ENCODE assay signal across 9 mouse cellular contexts in genomic region chr4:41164974-41165373, GRCm38 (mm10). TPM values are rescaled to one million over a fixed set of nuclear protein-coding genes. Genes with fewer than 3 reads are reported as not detected.
A peak's percentile ranks its signal among the peaks of the same experiment; 100 is the strongest.
DNase-seq lines count a peak whose midpoint lies in the region; ATAC-seq and TF ChIP-seq lines count a peak whose summit lies in the region.
"Had no signal": no experiment of that assay in that cellular context is flagged by ENCODE, and none has a peak within 500 bp of the region (broad histone marks: within the 10 kb centered on the region; RNA-seq: fewer than 3 reads in every experiment).

No protein-coding gene starts in this region.

- WGBS in stomach, embryonic 14.5 days: 40% methylated on average over 2 of the region's 2 CpGs
- WGBS in stomach, postnatal 0 days: 26% methylated on average over 2 of the region's 2 CpGs
- 33% methylated on average over 2 of the region's 2 CpGs for WGBS in limb, embryonic 13.5 days

- no peak for DNase-seq in stomach, postnatal 0 days (ENCODE audit: low spot score)
- peak; percentile 49 to 52 for DNase-seq in cerebellum, postnatal 36 days
- DNase-seq in layer of hippocampus, adult 11-12 months (ENCODE audit: low spot score): no peak
- no peak for DNase-seq in left cerebral cortex, postnatal 36 days (ENCODE audit: low spot score in 2 of 2)
- DNase-seq in frontal cortex, postnatal 14 days (ENCODE audit: low spot score in 2 of 2): no peak

- no peak for TF ChIP-seq CTCF in stomach, postnatal 0 days (IDR thresholded peaks at IDR 0.05; ENCODE audit: low read depth)

- ATAC-seq in stomach, embryonic 14.5 days (ENCODE audit: insufficient number of reproducible peaks, insufficient read depth, low FRiP score, low read depth): no peak
- no peak for ATAC-seq in stomach, postnatal 0 days (ENCODE audit: low FRiP score, low TSS enrichment)
- ATAC-seq in limb, embryonic 13.5 days (ENCODE audit: low FRiP score, low read depth): no peak

- 0 out of 2 replicates have a peak, but pooled peaks cover 6% of the 10 kb centered on the region for H3K4me1 ChIP-seq in stomach, embryonic 14.5 days (ENCODE audit: control insufficient read depth, insufficient read depth, low read length)
- H3K4me1 ChIP-seq in stomach, postnatal 0 days (replicated peaks; ENCODE audit: control insufficient read depth, insufficient read depth): no peaks in the 10 kb centered on the region
- no peaks in the 10 kb centered on the region for H3K4me1 ChIP-seq in limb, embryonic 13.5 days

- H3K27me3 ChIP-seq in stomach, embryonic 14.5 days (ENCODE audit: control insufficient read depth, insufficient read depth, low read length): no peaks in the 10 kb centered on the region
- no peaks in the 10 kb centered on the region for H3K27me3 ChIP-seq in stomach, postnatal 0 days (ENCODE audit: control insufficient read depth, insufficient read depth, low read length)
- H3K27me3 ChIP-seq in limb, embryonic 13.5 days: no peaks in the 10 kb centered on the region
- H3K27me3 ChIP-seq: lung, embryonic 15.5 days had no signal

- 0 out of 2 replicates have a peak overlapping the region, but pooled peaks have one; percentile 27 for H3K27ac ChIP-seq in stomach, embryonic 14.5 days (ENCODE audit: low read length)
- H3K27ac ChIP-seq in stomach, postnatal 0 days (replicated peaks): no peak overlapping the region; the same call in 1 of the 2 replicates
- H3K27ac ChIP-seq in limb, embryonic 13.5 days: peak overlapping the region; percentile 15; the same call in 1 of the 2 replicates
- H3K27ac ChIP-seq: kidney, postnatal 0 days had no signal

- H3K9me3 ChIP-seq in stomach, embryonic 14.5 days (ENCODE audit: control insufficient read depth, low read depth, low read length): no peaks in the 10 kb centered on the region
- no peaks in the 10 kb centered on the region for H3K9me3 ChIP-seq in stomach, postnatal 0 days (ENCODE audit: control insufficient read depth, low read length)
- no peaks in the 10 kb centered on the region for H3K9me3 ChIP-seq in limb, embryonic 13.5 days
- H3K9me3 ChIP-seq: lung, embryonic 15.5 days had no signal

- no peak overlapping the region for H3K4me3 ChIP-seq in stomach, embryonic 14.5 days (ENCODE audit: low read depth, low read length)
- H3K4me3 ChIP-seq in stomach, postnatal 0 days (ENCODE audit: low read depth, low read length): no peak overlapping the region
- H3K4me3 ChIP-seq in limb, embryonic 13.5 days: no peak overlapping the region
- H3K4me3 ChIP-seq: lung, embryonic 15.5 days had no signal

- H3K4me2 ChIP-seq in stomach, embryonic 14.5 days (replicated peaks; ENCODE audit: low read depth, low read length): no peak overlapping the region
- no peak overlapping the region for H3K4me2 ChIP-seq in stomach, postnatal 0 days (replicated peaks; ENCODE audit: low read depth)
- no peak overlapping the region for H3K4me2 ChIP-seq in limb, embryonic 13.5 days (replicated peaks)
- H3K4me2 ChIP-seq: lung, embryonic 15.5 days had no signal

- no peak overlapping the region for H3K9ac ChIP-seq in stomach, embryonic 14.5 days (replicated peaks; ENCODE audit: low read depth, low read length)
- no peak overlapping the region for H3K9ac ChIP-seq in stomach, postnatal 0 days (ENCODE audit: low read length)
- H3K9ac ChIP-seq in limb, embryonic 13.5 days: no peak overlapping the region
- H3K9ac ChIP-seq: lung, embryonic 15.5 days had no signal

- H3K36me3 ChIP-seq in stomach, embryonic 14.5 days (ENCODE audit: control insufficient read depth, insufficient read depth, low read length): peaks cover 2% of the 10 kb centered on the region
- H3K36me3 ChIP-seq in stomach, postnatal 0 days (ENCODE audit: control insufficient read depth, insufficient read depth, low read length): no peaks in the 10 kb centered on the region
- H3K36me3 ChIP-seq in limb, embryonic 13.5 days: peaks cover 14% of the 10 kb centered on the region

- no peak for TF ChIP-seq EP300 in stomach, postnatal 0 days (optimal IDR thresholded peaks at IDR 0.05)

- intact Hi-C loops in left cerebral cortex, postnatal 36 days (cut with DNase I): loop anchor here (5.0 kb wide), 1 partner anchor 113 kb away; no protein-coding TSS in a partner anchor

RNA-seq across cellular contexts. Expression of gene Ube2r2, which starts 29.4 kb away (rescaled TPM):
- 85.7 and 87.5 TPM in 2 replicates for polyA plus RNA-seq in stomach, embryonic 14.5 days (2014; fragmentation: Nextera tagmentation; extraction: Ambion mirVana)
- 76.3 and 89.0 TPM in 2 replicates for polyA plus RNA-seq in stomach, postnatal 0 days (2015; fragmentation: Nextera tagmentation; extraction: Ambion mirVana)
- polyA plus RNA-seq in limb, embryonic 13.5 days (2015; fragmentation: Nextera tagmentation; extraction: Ambion mirVana): 94.5 and 98.1 TPM in 2 replicates
- total RNA-seq in left cerebral cortex, postnatal 36 days (2021): 10 to 100 TPM; 78.0 to 80.2 TPM

RNA-seq across cellular contexts. Expression of gene Nol6, which starts 40.7 kb away (rescaled TPM):
- polyA plus RNA-seq in stomach, embryonic 14.5 days (2014; fragmentation: Nextera tagmentation; extraction: Ambion mirVana): 22.5 and 26.1 TPM in 2 replicates
- 9.5 and 10.9 TPM in 2 replicates for polyA plus RNA-seq in stomach, postnatal 0 days (2015; fragmentation: Nextera tagmentation; extraction: Ambion mirVana)
- polyA plus RNA-seq in limb, embryonic 13.5 days (2015; fragmentation: Nextera tagmentation; extraction: Ambion mirVana): 26.0 and 28.9 TPM in 2 replicates
- 10 to 100 TPM; 84.6 to 88.9 TPM for total RNA-seq in left cerebral cortex, postnatal 36 days (2021)

Comparison
In these comparisons a context has a peak if more than half of its experiments do, and no peak if none do; other contexts are left out.
1. DNase-seq: peak in cerebellum, postnatal 36 days (2 of 2); none in stomach, postnatal 0 days (single experiment), layer of hippocampus, adult 11-12 months (single experiment), left cerebral cortex, postnatal 36 days (0 of 2) and frontal cortex, postnatal 14 days (0 of 2).